Mouse (Mus musculus) spleen, postnatal 14 days (tissue): ENCODE results near the gene Dnaaf5.

ENCODE experiments used
- DNase-seq, 2 experiments: peaks; one replicate each; pipeline ENCODE4 v3.0.0; 2021 to 2022; ENCODE audit warnings: low spot score in 2 of 2

The Dnaaf5 gene

GRCm38 (mm10) chr5:139149681-139150602 lies at the start of gene Dnaaf5, which contains the start of gene Prkar1b:
Dnaaf5 (plus strand) TSS chr5:139150223.
Prkar1b (minus strand) TSS chr5:139150001.
- DNase-seq: peak; percentile 91 to 93

DNA sequence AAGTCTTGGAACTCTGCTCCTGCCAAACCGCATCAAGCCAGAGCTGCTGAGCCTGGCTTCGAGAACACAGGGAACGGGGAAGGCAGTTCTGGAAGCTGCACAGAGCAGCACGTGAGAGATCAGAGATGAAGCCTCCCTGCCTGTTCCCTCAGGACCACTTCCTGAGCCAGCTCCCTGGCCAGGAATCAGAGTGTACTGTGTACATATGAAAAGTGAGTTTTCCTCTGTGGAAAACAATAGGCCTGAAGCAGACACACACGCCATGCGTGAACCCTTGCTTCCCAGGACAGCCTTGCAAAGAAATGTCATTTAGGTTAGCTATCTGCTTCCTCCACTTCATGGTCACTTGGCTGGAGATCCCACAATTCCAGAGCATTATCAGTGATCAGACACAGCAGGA lies 48.2 kb upstream of the Dnaaf5 start:
- no peak for DNase-seq

GRCm38 (mm10) chr5:139107815-139108214 lies 42.2 kb upstream of the Dnaaf5 start:
- no peak for DNase-seq

DNA sequence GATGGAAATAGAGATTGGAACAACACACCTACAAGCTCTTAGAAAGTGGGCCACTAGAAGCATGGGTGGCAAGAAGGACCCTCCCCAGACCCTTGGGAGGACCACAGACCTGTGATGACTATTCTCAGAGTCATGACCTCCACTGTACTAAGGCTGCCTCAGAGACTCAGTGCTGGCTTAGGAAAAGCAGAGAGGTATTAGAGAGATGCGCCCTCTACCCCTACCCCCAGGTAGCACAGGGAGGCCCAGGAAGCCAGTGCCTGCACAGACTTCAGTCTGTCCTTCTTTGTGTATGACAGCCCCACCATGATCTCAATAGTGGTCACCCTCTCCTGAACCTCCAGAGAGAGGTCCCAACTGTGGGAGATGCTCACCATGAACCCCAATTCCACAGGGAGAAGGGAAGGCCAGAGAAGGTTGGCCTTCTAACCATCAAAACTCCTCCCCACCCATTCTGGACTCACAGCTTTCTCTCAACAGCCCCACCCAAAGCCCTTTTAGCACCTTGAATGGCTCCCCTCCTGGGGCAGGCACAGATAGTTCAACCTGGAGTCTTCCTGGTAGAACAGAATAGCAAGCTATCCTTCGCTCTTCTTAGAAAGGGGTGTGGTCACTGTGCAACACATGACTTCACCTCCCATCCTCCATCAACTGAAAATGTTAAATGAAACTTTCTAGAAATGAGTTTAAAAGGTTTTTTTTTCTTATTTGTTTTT lies 39.7 kb upstream of the Dnaaf5 start:
- no peak for DNase-seq

GRCm38 (mm10) chr5:139111991-139112390 lies 38.0 kb upstream of the Dnaaf5 start:
- no peak for DNase-seq

GRCm38 (mm10) chr5:139112418-139112817 lies 37.6 kb upstream of the Dnaaf5 start:
- no peak for DNase-seq

DNA sequence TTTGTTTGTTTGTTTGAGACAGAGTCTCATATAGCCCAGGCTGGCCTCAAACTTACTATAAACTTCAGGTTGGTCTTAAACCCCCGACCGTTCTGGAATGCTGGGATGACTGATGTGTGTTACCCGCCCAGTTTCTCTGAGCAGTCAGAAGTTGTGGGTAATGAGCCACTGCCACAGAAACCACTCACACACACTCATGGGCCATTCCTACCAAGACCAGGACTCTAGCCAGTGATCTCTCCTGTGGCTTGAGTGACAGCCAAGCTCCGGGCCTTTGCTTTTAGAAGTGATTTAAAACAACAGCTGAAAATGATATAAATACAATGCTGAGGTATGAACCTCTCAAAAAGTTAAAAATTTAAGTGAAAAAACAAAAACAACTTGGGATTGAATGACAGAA lies 35.1 kb upstream of the Dnaaf5 start:
- DNase-seq: no peak

- DNase-seq: no peak
These were observed 34.5 kb upstream of the Dnaaf5 start for GRCm38 (mm10) chr5:139115507-139115906.

- no peak for DNase-seq
These were observed 31.7 kb upstream of the Dnaaf5 start for GRCm38 (mm10) chr5:139118139-139118960.

DNA sequence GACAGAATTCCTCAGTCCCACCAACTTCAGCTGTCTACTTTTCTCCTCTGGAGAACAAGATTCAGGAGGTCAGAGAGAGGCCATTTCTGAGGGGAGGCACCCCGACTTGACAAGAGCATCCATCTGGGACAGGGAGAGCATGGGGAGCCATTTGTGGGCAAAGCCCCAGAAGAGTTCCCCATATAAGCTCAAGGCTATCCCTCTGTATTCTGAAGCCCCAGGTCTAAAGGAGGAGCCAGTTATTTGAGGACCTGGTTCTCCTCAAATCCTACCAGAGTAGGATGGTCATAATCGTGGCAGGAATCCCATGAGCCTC lies 31.1 kb upstream of the Dnaaf5 start:
- DNase-seq: no peak

DNA sequence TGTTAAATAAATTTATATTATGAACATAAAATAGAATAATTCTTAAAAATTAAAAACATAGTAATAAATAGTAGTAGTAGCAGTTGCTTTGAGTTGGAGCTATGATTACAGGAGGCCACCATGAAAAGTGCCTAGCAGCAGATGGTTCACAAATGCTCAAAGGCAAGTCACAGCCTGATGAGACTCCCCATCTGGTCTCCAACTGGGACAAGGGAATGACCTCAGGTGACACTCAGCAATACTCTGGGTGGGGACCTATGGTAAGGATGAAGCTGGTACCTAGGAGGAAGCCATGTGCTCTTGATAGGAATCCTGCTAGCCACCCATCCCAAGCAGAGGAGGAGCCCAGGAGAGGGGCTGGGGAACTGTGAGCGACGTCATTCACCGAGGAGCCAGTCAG lies 24.3 kb upstream of the Dnaaf5 start:
- DNase-seq: no peak

DNA sequence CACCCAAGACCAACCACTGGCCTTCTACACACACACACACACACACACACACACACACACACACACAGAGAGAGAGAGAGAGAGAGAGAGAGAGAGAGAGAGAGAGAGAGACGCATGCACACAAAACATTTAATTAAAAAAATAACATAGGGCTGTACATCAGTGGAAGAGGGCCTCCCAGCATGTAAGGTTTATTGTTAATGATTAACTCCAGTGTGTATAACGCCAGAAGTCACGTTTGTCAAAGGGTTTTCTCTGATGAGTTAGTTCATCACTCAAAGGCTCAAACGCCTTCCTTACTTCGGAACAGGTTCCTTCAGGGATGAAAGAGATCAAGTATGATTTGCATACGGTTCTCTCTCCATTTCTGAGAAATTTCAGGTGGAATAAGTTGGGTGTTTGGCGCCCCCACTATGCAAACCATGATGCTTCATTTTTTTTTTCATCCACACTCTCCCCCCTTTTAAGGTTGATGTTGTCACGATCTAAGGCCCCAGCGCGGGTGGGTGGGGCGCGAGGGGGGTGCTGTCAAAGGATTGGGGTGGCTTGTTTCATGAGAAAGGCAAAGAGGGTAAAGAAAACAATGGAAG lies 21.5 kb upstream of the Dnaaf5 start:
- DNase-seq: no peak

GRCm38 (mm10) chr5:139129078-139129477 lies 20.9 kb upstream of the Dnaaf5 start:
- DNase-seq: no peak

- DNase-seq: no peak
These were observed 20.4 kb upstream of the Dnaaf5 start for GRCm38 (mm10) chr5:139129572-139130151.

DNA sequence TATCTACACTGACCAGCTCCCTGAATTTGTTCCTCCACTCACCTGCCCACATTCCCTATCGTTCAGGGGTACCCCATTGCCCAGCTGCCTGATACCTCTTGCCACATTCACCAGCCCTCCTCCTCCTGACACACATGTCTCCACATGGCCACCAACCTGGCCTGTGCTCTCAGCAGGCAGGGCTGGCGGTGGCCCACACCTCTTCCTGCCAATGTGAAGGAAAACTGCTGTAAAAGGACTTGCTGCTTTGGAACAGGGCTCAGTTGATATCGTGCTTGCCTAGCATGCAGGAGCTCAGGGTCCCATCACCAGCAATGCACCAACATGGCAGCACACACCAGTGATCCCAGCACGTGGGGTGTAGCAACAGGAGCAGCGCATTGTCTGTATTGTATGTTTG lies 19.7 kb upstream of the Dnaaf5 start:
- no peak for DNase-seq

DNA sequence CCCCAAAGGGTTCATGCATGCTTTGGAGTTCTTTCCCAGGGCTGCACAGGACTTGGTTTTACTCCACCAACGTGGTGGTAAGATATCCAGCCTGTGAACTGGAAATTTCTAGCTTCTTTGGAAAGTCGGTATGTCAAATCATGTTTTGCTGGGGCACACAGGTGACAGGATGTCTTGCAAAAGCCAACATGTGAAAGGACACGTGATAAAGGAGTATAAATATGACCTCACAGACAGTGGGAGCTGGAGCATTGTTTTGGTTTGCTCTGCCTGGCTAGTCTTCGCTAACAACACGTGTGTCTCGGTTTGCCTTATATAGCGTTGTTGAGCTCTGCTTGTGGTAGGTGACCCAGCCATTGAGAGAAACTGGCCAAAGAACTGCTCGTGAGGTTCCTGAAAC lies 15.5 kb upstream of the Dnaaf5 start:
- DNase-seq: no peak

DNA sequence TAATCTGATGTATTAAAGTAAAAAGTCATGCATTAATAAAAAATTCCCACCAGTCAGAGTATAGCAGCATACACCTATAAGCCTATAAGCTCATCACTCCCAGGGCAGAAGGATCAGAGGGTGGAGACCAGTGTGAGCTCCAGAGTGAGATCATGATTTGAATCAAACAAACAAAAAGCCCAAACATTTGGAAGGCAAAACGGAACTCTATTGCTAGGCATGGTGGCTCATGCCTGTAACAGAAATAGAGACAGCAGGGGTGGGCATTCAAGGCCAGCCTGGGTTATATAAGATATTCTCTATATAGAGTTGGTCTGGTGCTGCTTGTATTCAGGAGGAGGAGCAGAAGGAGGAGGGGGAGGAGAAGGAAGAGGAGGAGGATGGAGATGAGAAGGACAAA lies 13.7 kb upstream of the Dnaaf5 start:
- no peak for DNase-seq

- DNase-seq: no peak
These were observed 12.8 kb upstream of the Dnaaf5 start for GRCm38 (mm10) chr5:139137176-139137575.

GRCm38 (mm10) chr5:139138261-139138925 lies 11.6 kb upstream of the Dnaaf5 start:
- DNase-seq: no peak

DNA sequence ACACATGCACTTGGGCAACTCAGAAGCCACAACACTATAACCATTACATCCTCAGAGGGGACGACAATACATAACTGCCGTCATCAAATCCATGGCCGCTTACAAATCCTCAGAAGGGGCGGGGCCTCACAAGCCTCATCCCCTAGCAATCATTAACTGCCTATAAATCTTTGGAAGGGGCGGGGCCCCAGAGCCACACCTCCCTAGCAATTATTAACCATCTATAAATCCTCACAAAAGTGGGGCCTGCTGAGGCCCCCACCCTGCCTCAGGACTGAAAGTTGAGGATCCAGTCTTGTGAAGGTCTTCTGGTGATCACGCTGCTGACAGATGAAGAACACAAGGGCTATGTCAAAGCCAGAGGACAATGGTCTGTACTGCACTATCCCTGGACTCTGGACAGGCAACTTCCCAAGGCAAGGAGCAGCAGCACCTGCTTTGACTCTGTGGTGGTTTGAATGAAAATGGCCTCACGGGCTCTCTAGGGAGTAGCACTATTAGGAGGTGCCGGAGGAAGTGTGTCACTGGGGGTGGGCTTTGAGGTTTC lies 11.0 kb upstream of the Dnaaf5 start:
- no peak for DNase-seq

GRCm38 (mm10) chr5:139140589-139140988 lies 9.4 kb upstream of the Dnaaf5 start:
- DNase-seq: no peak
